In genomic region chr10:38357539-38358232, GRCm38 (mm10) we compare ENCODE assay signal across 10 mouse cellular contexts.
A peak's percentile ranks its signal among the peaks of the same experiment; 100 is the strongest.
DNase-seq lines count a peak whose midpoint lies in the region; ATAC-seq and TF ChIP-seq lines count a peak whose summit lies in the region.
"Had no signal": no experiment of that assay in that cellular context is flagged by ENCODE, and none has a peak within 500 bp of the region (broad histone marks: within the 10 kb centered on the region; RNA-seq: fewer than 3 reads in every experiment).

No protein-coding gene starts in this region.

- H3K9ac ChIP-seq in heart, adult 2 months (ENCODE audit: low read depth, low read length) = no peak overlapping the region
- no peak overlapping the region for H3K9ac ChIP-seq in midbrain, embryonic 14.5 days (replicated peaks; ENCODE audit: low read length)
- no peak overlapping the region for H3K9ac ChIP-seq in lung, postnatal 0 days (replicated peaks; ENCODE audit: low read depth)
- H3K9ac ChIP-seq: heart, embryonic 15.5 days had no signal

- no peak for TF ChIP-seq CTCF in heart, adult 2 months (IDR thresholded peaks at IDR 0.05)
- TF ChIP-seq CTCF in embryonic fibroblast, embryonic 13.5 days (IDR thresholded peaks at IDR 0.05; ENCODE audit: borderline replicate concordance, insufficient read depth, low read length) = no peak
- no peak for TF ChIP-seq CTCF in lung, postnatal 0 days (IDR thresholded peaks at IDR 0.05)

- H3K4me2 ChIP-seq in midbrain, embryonic 14.5 days (ENCODE audit: low read length) = no peak overlapping the region
- H3K4me2 ChIP-seq in lung, postnatal 0 days (replicated peaks; ENCODE audit: low read depth, low read length) = no peak overlapping the region
- H3K4me2 ChIP-seq: heart, embryonic 15.5 days; liver, embryonic 11.5 days had no signal

- TF ChIP-seq POLR2A in heart, adult 2 months (IDR thresholded peaks at IDR 0.05; ENCODE audit: insufficient read depth, low read depth, low read length) = no peak
- no peak for TF ChIP-seq POLR2A in embryonic fibroblast, embryonic 13.5 days (IDR thresholded peaks at IDR 0.05; ENCODE audit: low read depth, low read length)

- no peaks in the 10 kb centered on the region for H3K4me1 ChIP-seq in heart, adult 2 months (ENCODE audit: control insufficient read depth, insufficient read depth, low read length)
- H3K4me1 ChIP-seq in embryonic fibroblast, embryonic 13.5 days (ENCODE audit: control insufficient read depth, insufficient read depth, low read length) = no peaks in the 10 kb centered on the region
- H3K4me1 ChIP-seq in midbrain, embryonic 14.5 days (ENCODE audit: control insufficient read depth, insufficient read depth, low read length) = no peaks in the 10 kb centered on the region
- no peaks in the 10 kb centered on the region for H3K4me1 ChIP-seq in lung, postnatal 0 days (ENCODE audit: insufficient read depth, low read depth, low read length)
- H3K4me1 ChIP-seq: heart, embryonic 15.5 days had no signal

- no peak for TF ChIP-seq EP300 in heart, adult 2 months (IDR thresholded peaks at IDR 0.05; ENCODE audit: insufficient read depth, low read depth, low read length)
- TF ChIP-seq EP300 in lung, postnatal 0 days (IDR thresholded peaks at IDR 0.05) = no peak

- H3K36me3 ChIP-seq in heart, adult 2 months (ENCODE audit: control insufficient read depth, insufficient read depth, low read length) = no peaks in the 10 kb centered on the region
- no peaks in the 10 kb centered on the region for H3K36me3 ChIP-seq in midbrain, embryonic 14.5 days (ENCODE audit: control insufficient read depth, insufficient read depth, low read length)
- no peaks in the 10 kb centered on the region for H3K36me3 ChIP-seq in lung, postnatal 0 days (ENCODE audit: insufficient read depth, low read length)
- H3K36me3 ChIP-seq: heart, embryonic 15.5 days had no signal

- H3K27me3 ChIP-seq in heart, adult 2 months (ENCODE audit: control insufficient read depth, insufficient read depth, low read length) = no peaks in the 10 kb centered on the region
- H3K27me3 ChIP-seq in midbrain, embryonic 14.5 days (ENCODE audit: control insufficient read depth, insufficient read depth, low read length) = no peaks in the 10 kb centered on the region
- no peaks in the 10 kb centered on the region for H3K27me3 ChIP-seq in lung, postnatal 0 days (replicated peaks; ENCODE audit: insufficient read depth, low read length)
- H3K27me3 ChIP-seq: heart, embryonic 15.5 days had no signal

- DNase-seq in heart, postnatal 10 days = peak; percentile 17 to 21
- DNase-seq in heart, adult 2 months = no peak
- DNase-seq in Muller cell, postnatal 12 days (ENCODE audit: inconsistent ontology term) = peak; percentile 97
- peak; percentile 50 for DNase-seq in midbrain, embryonic 14.5 days
- DNase-seq in adrenal gland, postnatal 14 days = no peak
- no peak for DNase-seq in testis, postnatal 10 days (ENCODE audit: low spot score)
- DNase-seq in lung, postnatal 0 days (ENCODE audit: low spot score) = no peak

- H3K79me2 ChIP-seq in heart, adult 2 months (replicated peaks; ENCODE audit: control insufficient read depth, insufficient read depth, low read length) = no peaks in the 10 kb centered on the region

- no peak overlapping the region for H3K4me3 ChIP-seq in heart, adult 2 months
- H3K4me3 ChIP-seq in embryonic fibroblast, embryonic 13.5 days (ENCODE audit: insufficient read depth, low read length) = no peak overlapping the region
- no peak overlapping the region for H3K4me3 ChIP-seq in midbrain, embryonic 14.5 days (replicated peaks; ENCODE audit: low read depth, low read length)
- H3K4me3 ChIP-seq in lung, postnatal 0 days (ENCODE audit: low read depth, low read length) = no peak overlapping the region
- H3K4me3 ChIP-seq: heart, embryonic 15.5 days had no signal

- no peaks in the 10 kb centered on the region for H3K9me3 ChIP-seq in midbrain, embryonic 14.5 days (ENCODE audit: control insufficient read depth, low read length)
- H3K9me3 ChIP-seq in lung, postnatal 0 days (ENCODE audit: low read length) = no peaks in the 10 kb centered on the region
- H3K9me3 ChIP-seq: heart, embryonic 15.5 days had no signal

- intact Hi-C loops in heart, postnatal 10 days (cut with DNase I) = no loop called here
- intact Hi-C loops in heart, adult 2 months (cut with DNase I) = no loop called here

- WGBS in heart, adult 2 months = 65% methylated on average over 1 of the region's 1 CpGs
- 82% methylated on average over 1 of the region's 1 CpGs for WGBS in midbrain, embryonic 14.5 days
- 47% methylated on average over 1 of the region's 1 CpGs for WGBS in lung, postnatal 0 days

- H3K27ac ChIP-seq in heart, adult 2 months = no peak overlapping the region
- H3K27ac ChIP-seq in embryonic fibroblast, embryonic 13.5 days (ENCODE audit: insufficient read depth, low read length) = peak overlapping the region; percentile 23; the same call in 1 of the 2 replicates
- H3K27ac ChIP-seq in midbrain, embryonic 14.5 days (replicated peaks; ENCODE audit: low read depth, low read length) = no peak overlapping the region
- no peak overlapping the region for H3K27ac ChIP-seq in lung, postnatal 0 days (ENCODE audit: low read length)
- H3K27ac ChIP-seq: heart, embryonic 15.5 days had no signal

- peak; percentile 34; the same call in 1 of the 2 replicates for ATAC-seq in midbrain, embryonic 14.5 days (ENCODE audit: low FRiP score, low TSS enrichment)
- ATAC-seq in lung, postnatal 0 days = no peak

Comparison
In these comparisons a context has a peak if more than half of its experiments do, and no peak if none do; other contexts are left out.
1. DNase-seq: peak in heart, postnatal 10 days (2 of 2), Muller cell, postnatal 12 days (single experiment) and midbrain, embryonic 14.5 days (single experiment); none in heart, adult 2 months (0 of 2), adrenal gland, postnatal 14 days (single experiment), testis, postnatal 10 days (single experiment) and lung, postnatal 0 days (single experiment).